Mouse (Mus musculus) ES-Bruce4 (cell line): ENCODE measurements around the gene Upf2. TPM values are rescaled to one million over a fixed set of nuclear protein-coding genes. Genes with fewer than 3 reads are reported as not detected.
"Not testable (repeated sequence)": the region's sequence is repeated elsewhere in the genome, so short reads cannot be mapped to it uniquely, and the experiment has no call there.

Experiments used
- H3K27ac ChIP-seq: 2 replicates; pipeline ENCODE4 v1.5.1; 2012; ENCODE audit warnings: low read length, inconsistent platforms; ENCODE audit not compliant: insufficient read depth
- H3K27me3 ChIP-seq: 2 replicates; pipeline ENCODE4 v1.6.1; 2012; ENCODE audit warnings: mild to moderate bottlenecking, low read length, inconsistent platforms; ENCODE audit not compliant: control insufficient read depth, poor library complexity, insufficient read depth, severe bottlenecking
- H3K36me3 ChIP-seq: 2 replicates; pipeline ENCODE4 v1.6.1; 2012; ENCODE audit warnings: inconsistent platforms, mild to moderate bottlenecking, low read length, moderate library complexity; ENCODE audit not compliant: control insufficient read depth, poor library complexity, insufficient read depth, severe bottlenecking
- H3K4me1 ChIP-seq: one replicate; pipeline ENCODE4 v1.8.1; 2011; ENCODE audit warnings: low read length; ENCODE audit not compliant: control insufficient read depth, insufficient read depth
- H3K4me3 ChIP-seq: 2 replicates; pipeline ENCODE4 v1.5.1; 2011; ENCODE audit warnings: low read depth, mild to moderate bottlenecking, low read length
- H3K9ac ChIP-seq: 2 replicates; pipeline ENCODE4 v1.6.1; 2012; ENCODE audit warnings: low read depth, mild to moderate bottlenecking, inconsistent platforms; ENCODE audit not compliant: poor library complexity, severe bottlenecking
- H3K9me3 ChIP-seq: replicated peaks from 2 replicates; pipeline ENCODE4 v1.6.1; 2012; ENCODE audit warnings: mild to moderate bottlenecking, low read length, inconsistent platforms; ENCODE audit not compliant: control insufficient read depth, poor library complexity, insufficient read depth, severe bottlenecking
- CTCF ChIP-seq: IDR thresholded peaks from one replicate; pipeline ENCODE4 v1.8.1; 2011; ENCODE audit warnings: low read depth, low read length
- EP300 ChIP-seq: IDR thresholded peaks from 2 replicates; pipeline ENCODE4 v1.6.1; 2011; ENCODE audit warnings: low read depth, low read length; ENCODE audit not compliant: insufficient read depth
- POLR2A ChIP-seq: IDR thresholded peaks from one replicate; pipeline ENCODE4 v1.8.1; 2011; ENCODE audit warnings: low read length; ENCODE audit not compliant: insufficient read depth
- polyA plus RNA-seq: library from polyadenylated mRNA; stranded (reverse); fragments of >200 nt; gene quantifications from 2 replicates; pipeline ENCODE4 v1.2.4, GENCODE M21; 2011; ENCODE audit warnings: low read depth; ENCODE audit not compliant: missing spikeins, insufficient read depth, insufficient read length

Upf2 gene
- polyA plus RNA-seq, 1 experiment: 47.9 TPM

GRCm38 (mm10) chr2:5977532-5977931, 26.3 kb downstream of the Upf2 start:
- H3K4me1 ChIP-seq: no peaks in the 10 kb centered on the region
- H3K9me3 ChIP-seq: no peaks in the 10 kb centered on the region
- no peaks in the 10 kb centered on the region for H3K27me3 ChIP-seq
- H3K27ac ChIP-seq: no peak overlapping the region
- H3K4me3 ChIP-seq: no peak overlapping the region
- peaks cover 16% of the 10 kb centered on the region for H3K36me3 ChIP-seq
- TF ChIP-seq POLR2A (no peak), EP300 (no peak), CTCF (no peak)
- no peak overlapping the region for H3K9ac ChIP-seq

- Histone ChIP-seq H3K27me3 (no peaks in the 10 kb centered on the region), H3K4me1 (no peaks in the 10 kb centered on the region), H3K9ac (no peak overlapping the region), H3K36me3 (peaks cover 4% of the 10 kb centered on the region; the same call in 1 of the 2 replicates), H3K9me3 (no peaks in the 10 kb centered on the region), H3K27ac (no peak overlapping the region; the same call in 1 of the 2 replicates), H3K4me3 (no peak overlapping the region)
- no peak for TF ChIP-seq EP300
- no peak for TF ChIP-seq POLR2A
- TF ChIP-seq CTCF: no peak
These were observed 44.3 kb downstream of the Upf2 start for GRCm38 (mm10) chr2:5995538-5995937.

- Histone ChIP-seq H3K4me1 (no peaks in the 10 kb centered on the region), H3K4me3 (no peak overlapping the region), H3K9ac (no peak overlapping the region), H3K27ac (no peak overlapping the region), H3K36me3 (no peaks in the 10 kb centered on the region), H3K27me3 (no peaks in the 10 kb centered on the region), H3K9me3 (no peaks in the 10 kb centered on the region)
- TF ChIP-seq CTCF (no peak), POLR2A (no peak), EP300 (no peak)
These were observed 52.7 kb downstream of the Upf2 start for GRCm38 (mm10) chr2:6003949-6004348.

GRCm38 (mm10) chr2:6014532-6014931, 63.3 kb downstream of the Upf2 start:
- no peaks in the 10 kb centered on the region for H3K27me3 ChIP-seq
- H3K9ac ChIP-seq: no peak overlapping the region
- no peaks in the 10 kb centered on the region for H3K4me1 ChIP-seq
- H3K9me3 ChIP-seq: no peaks in the 10 kb centered on the region
- TF ChIP-seq POLR2A (no peak), EP300 (no peak)
- H3K27ac ChIP-seq: no peak overlapping the region
- H3K36me3 ChIP-seq: peaks cover 9% of the 10 kb centered on the region
- no peak overlapping the region for H3K4me3 ChIP-seq

- H3K4me3 ChIP-seq, H3K27me3 ChIP-seq, H3K9ac ChIP-seq, H3K4me1 ChIP-seq, H3K27ac ChIP-seq, H3K9me3 ChIP-seq: not testable (repeated sequence)
- H3K36me3 ChIP-seq: peaks cover 11% of the 10 kb centered on the region
These were observed 63.9 kb downstream of the Upf2 start for GRCm38 (mm10) chr2:6015182-6015581.

GRCm38 (mm10) chr2:6020570-6020969, 69.3 kb downstream of the Upf2 start:
- H3K9ac ChIP-seq: no peak overlapping the region
- H3K27ac ChIP-seq: no peak overlapping the region
- H3K27me3 ChIP-seq: no peaks in the 10 kb centered on the region
- peaks cover 11% of the 10 kb centered on the region for H3K36me3 ChIP-seq
- H3K4me3 ChIP-seq: no peak overlapping the region
- TF ChIP-seq CTCF (no peak), EP300 (no peak), POLR2A (no peak)
- H3K4me1 ChIP-seq: no peaks in the 10 kb centered on the region
- H3K9me3 ChIP-seq: no peaks in the 10 kb centered on the region
